Mouse (Mus musculus) limb, embryonic 14.5 days (tissue): ENCODE measurements around the gene Cspg4. TPM values are rescaled to one million over a fixed set of nuclear protein-coding genes. Genes with fewer than 3 reads are reported as not detected.

Source experiments
- ATAC-seq: fragments of 200-750 bp; cut with Nextera tagmentation; 2 replicates; pipeline ENCODE4 v1.8.0; 2017; ENCODE audit warnings: low read depth, moderate number of reproducible peaks, moderate TSS enrichment; ENCODE audit not compliant: low FRiP score
- DNase-seq: peaks from one replicate; pipeline ENCODE4 v3.0.0-alpha.2; 2015; ENCODE audit warnings: low spot score
- H3K27ac ChIP-seq: fragments of 300-500 bp; sonication (generic); replicated peaks from 2 replicates; pipeline ENCODE4 v1.5.1; 2014; ENCODE audit warnings: low read depth, mild to moderate bottlenecking, low read length, moderate library complexity, mixed read lengths
- H3K27me3 ChIP-seq: fragments of 300-500 bp; sonication (generic); 2 replicates; pipeline ENCODE4 v1.6.1; 2014; ENCODE audit warnings: low read length, mixed read lengths; ENCODE audit not compliant: control insufficient read depth, insufficient read depth
- H3K36me3 ChIP-seq: fragments of 300-500 bp; sonication (generic); 2 replicates; pipeline ENCODE4 v1.6.1; 2014; ENCODE audit warnings: mild to moderate bottlenecking, low read length, moderate library complexity, mixed read lengths; ENCODE audit not compliant: control insufficient read depth, insufficient read depth
- H3K4me1 ChIP-seq: fragments of 300-500 bp; sonication (generic); 2 replicates; pipeline ENCODE4 v1.6.1; 2014; ENCODE audit warnings: antibody characterized with exemption, low read length, mixed read lengths; ENCODE audit not compliant: control insufficient read depth, insufficient read depth
- H3K4me2 ChIP-seq: fragments of 300-500 bp; sonication (generic); replicated peaks from 2 replicates; pipeline ENCODE4 v1.6.1; 2014; ENCODE audit warnings: low read depth, mild to moderate bottlenecking, low read length, moderate library complexity; ENCODE audit not compliant: severe bottlenecking
- H3K4me3 ChIP-seq: fragments of 300-500 bp; sonication (generic); replicated peaks from 2 replicates; pipeline ENCODE4 v1.5.1; 2014; ENCODE audit warnings: low read length
- H3K9ac ChIP-seq: fragments of 300-500 bp; sonication (generic); 2 replicates; pipeline ENCODE4 v1.6.1; 2014; ENCODE audit warnings: mild to moderate bottlenecking, low read depth, low read length, moderate library complexity; ENCODE audit not compliant: severe bottlenecking
- H3K9me3 ChIP-seq: fragments of 300-500 bp; sonication (generic); 2 replicates; pipeline ENCODE4 v1.6.1; 2016; ENCODE audit warnings: low read length; ENCODE audit not compliant: control insufficient read depth
- POLR2A ChIP-seq: fragments of 200-500 bp; IDR thresholded peaks from 2 replicates; pipeline ENCODE4 v1.8.0; 2012; ENCODE audit warnings: inconsistent platforms, mild to moderate bottlenecking, moderate library complexity, borderline replicate concordance; ENCODE audit not compliant: insufficient read depth, insufficient read length; ENCODE audit errors: extremely low read depth
- WGBS: fragments of 180-500 bp; shearing (Covaris S2); extraction: QIAGEN DNeasy Blood & Tissue Kit; methylation state at CpG from one replicate; pipeline ENCODE4 v1.1.7; 2014; 5-methylcytosine and 5-hydroxymethylcytosine counted together
- polyA plus RNA-seq, 2 experiments: library from polyadenylated mRNA; depleted of rRNA in 1 of 2; stranded (reverse) in 1 of 2; unstranded in 1 of 2; fragments of >200 nt; fragmentation: Nextera tagmentation in 1 of 2; extraction: Ambion mirVana in 1 of 2; gene quantifications; 2 replicates each; pipeline versions ENCODE4 v1.2.1 to v1.2.3; 2012 to 2014

Cspg4 gene
- polyA plus RNA-seq (2012; rRNA removed) (59.9 and 80.6 TPM in 2 replicates), polyA plus RNA-seq (2014; fragmentation: Nextera tagmentation; extraction: Ambion mirVana) (47.1 and 49.2 TPM in 2 replicates)

- H3K4me1 ChIP-seq, result peaks cover 69% of the 10 kb centered on the region
- peak within 1 kb of the TSS; percentile 54 for H3K4me2 ChIP-seq
- peak within 1 kb of the TSS; percentile 77 for H3K9ac ChIP-seq
- H3K9me3 ChIP-seq, result no peaks in the 10 kb centered on the region
- peaks cover 3% of the 10 kb centered on the region; the same call in 1 of the 2 replicates for H3K36me3 ChIP-seq
- DNase-seq (peak; percentile 83), ATAC-seq (peak; percentile 71)
- H3K4me3 ChIP-seq, result peak within 1 kb of the TSS; percentile 68
- TF ChIP-seq POLR2A, result no peak
- under 1% methylated on average over 15 of the region's 24 CpGs for WGBS
- no peaks in the 10 kb centered on the region for H3K27me3 ChIP-seq
- peak within 1 kb of the TSS; percentile 82 for H3K27ac ChIP-seq
Measured at GRCm38 (mm10) chr9:56864832-56865231, at the start of gene Cspg4. Gene Cspg4, plus strand, starts transcription at chr9:56865033.

- Histone ChIP-seq H3K27ac (no peak overlapping the region), H3K4me2 (no peak overlapping the region), H3K9me3 (no peaks in the 10 kb centered on the region), H3K4me3 (no peak overlapping the region), H3K4me1 (0 out of 2 replicates have a peak, but pooled peaks cover 8% of the 10 kb centered on the region), H3K9ac (no peak overlapping the region), H3K27me3 (0 out of 2 replicates have a peak, but pooled peaks cover 3% of the 10 kb centered on the region), H3K36me3 (no peaks in the 10 kb centered on the region)
- DNase-seq (peak; percentile 63), ATAC-seq (no peak)
- no peak for TF ChIP-seq POLR2A
- WGBS, result 4% methylated on average over 3 of the region's 3 CpGs
Measured at GRCm38 (mm10) chr9:56824900-56825299, 39.9 kb upstream of the Cspg4 start.

GRCm38 (mm10) chr9:56825476-56826213 is 39.2 kb upstream of the Cspg4 start:
- Histone ChIP-seq H3K4me3 (peak overlapping the region; percentile 16; the same call in 1 of the 2 replicates), H3K4me1 (0 out of 2 replicates have a peak, but pooled peaks cover 8% of the 10 kb centered on the region), H3K36me3 (no peaks in the 10 kb centered on the region), H3K4me2 (peak overlapping the region; percentile 37), H3K27ac (no peak overlapping the region), H3K27me3 (0 out of 2 replicates have a peak, but pooled peaks cover 4% of the 10 kb centered on the region), H3K9me3 (no peaks in the 10 kb centered on the region), H3K9ac (peak overlapping the region; percentile 28)
- ATAC-seq (no peak), DNase-seq (no peak)
- no peak for TF ChIP-seq POLR2A
- 13% methylated on average over 15 of the region's 21 CpGs for WGBS

GRCm38 (mm10) chr9:56828146-56828545 is 36.7 kb upstream of the Cspg4 start:
- Histone ChIP-seq H3K4me1 (0 out of 2 replicates have a peak, but pooled peaks cover 12% of the 10 kb centered on the region), H3K4me2 (no peak overlapping the region), H3K9me3 (no peaks in the 10 kb centered on the region), H3K27me3 (0 out of 2 replicates have a peak, but pooled peaks cover 6% of the 10 kb centered on the region), H3K27ac (no peak overlapping the region), H3K4me3 (no peak overlapping the region), H3K36me3 (no peaks in the 10 kb centered on the region), H3K9ac (no peak overlapping the region)
- WGBS, result 43% methylated on average over 9 of the region's 9 CpGs
- no peak for ATAC-seq
- no peak for DNase-seq
- no peak for TF ChIP-seq POLR2A

- ATAC-seq (no peak), DNase-seq (no peak)
- 0 out of 2 replicates have a peak, but pooled peaks cover 6% of the 10 kb centered on the region for H3K27me3 ChIP-seq
- no peaks in the 10 kb centered on the region for H3K9me3 ChIP-seq
- no peak for TF ChIP-seq POLR2A
- no peak overlapping the region for H3K4me2 ChIP-seq
- H3K4me1 ChIP-seq, result 0 out of 2 replicates have a peak, but pooled peaks cover 12% of the 10 kb centered on the region
- H3K9ac ChIP-seq, result no peak overlapping the region
- 81% methylated on average over 6 of the region's 6 CpGs for WGBS
- no peaks in the 10 kb centered on the region for H3K36me3 ChIP-seq
- no peak overlapping the region for H3K27ac ChIP-seq
- no peak overlapping the region for H3K4me3 ChIP-seq
Measured at GRCm38 (mm10) chr9:56828841-56829240, 36.0 kb upstream of the Cspg4 start.
